11 mouse cellular contexts compared by ENCODE assay signal in genomic region chr7:100951903-100952302, GRCm38 (mm10). TPM values are rescaled to one million over a fixed set of nuclear protein-coding genes. Genes with fewer than 3 reads are reported as not detected.
A peak's percentile ranks its signal among the peaks of the same experiment; 100 is the strongest.
DNase-seq lines count a peak whose midpoint lies in the region; ATAC-seq and TF ChIP-seq lines count a peak whose summit lies in the region.
"Had no signal": no experiment of that assay in that cellular context is flagged by ENCODE, and none has a peak within 500 bp of the region (broad histone marks: within the 10 kb centered on the region; RNA-seq: fewer than 3 reads in every experiment).

No protein-coding gene starts in this region.

- no peak for TF ChIP-seq CTCF in liver, postnatal 0 days (IDR thresholded peaks at IDR 0.05; ENCODE audit: low read depth)
- TF ChIP-seq CTCF in stomach, postnatal 0 days (IDR thresholded peaks at IDR 0.05; ENCODE audit: low read depth), result no peak

- ATAC-seq in hindbrain, embryonic 15.5 days (ENCODE audit: low FRiP score, low read depth), result 0 out of 2 replicates have a peak, but pooled peaks have one; percentile 42
- no peak for ATAC-seq in hindbrain, embryonic 13.5 days (ENCODE audit: low FRiP score)
- ATAC-seq in lung, embryonic 16.5 days (ENCODE audit: low read depth), result peak; percentile 68
- peak; percentile 20; the same call in 1 of the 2 replicates for ATAC-seq in liver, postnatal 0 days
- ATAC-seq in stomach, postnatal 0 days (ENCODE audit: low FRiP score, low TSS enrichment), result peak; percentile 50; the same call in 1 of the 2 replicates

- H3K36me3 ChIP-seq in hindbrain, embryonic 15.5 days, result no peaks in the 10 kb centered on the region
- no peaks in the 10 kb centered on the region for H3K36me3 ChIP-seq in hindbrain, embryonic 13.5 days
- no peaks in the 10 kb centered on the region for H3K36me3 ChIP-seq in lung, embryonic 16.5 days (ENCODE audit: control insufficient read depth, insufficient read depth, low read length)
- no peaks in the 10 kb centered on the region for H3K36me3 ChIP-seq in liver, postnatal 0 days (replicated peaks; ENCODE audit: insufficient read depth, low read length)
- no peaks in the 10 kb centered on the region for H3K36me3 ChIP-seq in stomach, postnatal 0 days (ENCODE audit: control insufficient read depth, insufficient read depth, low read length)

- no peaks in the 10 kb centered on the region for H3K27me3 ChIP-seq in hindbrain, embryonic 15.5 days
- 0 out of 2 replicates have a peak, but pooled peaks cover 4% of the 10 kb centered on the region for H3K27me3 ChIP-seq in hindbrain, embryonic 13.5 days
- H3K27me3 ChIP-seq in lung, embryonic 16.5 days (ENCODE audit: control insufficient read depth, insufficient read depth, low read depth, low read length), result no peaks in the 10 kb centered on the region
- H3K27me3 ChIP-seq in liver, postnatal 0 days (ENCODE audit: insufficient read depth, low read length), result no peaks in the 10 kb centered on the region
- no peaks in the 10 kb centered on the region for H3K27me3 ChIP-seq in stomach, postnatal 0 days (ENCODE audit: control insufficient read depth, insufficient read depth, low read length)

- WGBS in hindbrain, embryonic 15.5 days, result 46% methylated on average over 2 of the region's 2 CpGs
- WGBS in hindbrain, embryonic 13.5 days, result 68% methylated on average over 2 of the region's 2 CpGs
- WGBS in lung, embryonic 16.5 days, result 44% methylated on average over 2 of the region's 2 CpGs
- 35% methylated on average over 2 of the region's 2 CpGs for WGBS in liver, postnatal 0 days (ENCODE audit: insufficient replicate concordance)
- WGBS in stomach, postnatal 0 days, result 42% methylated on average over 2 of the region's 2 CpGs

- H3K27ac ChIP-seq in hindbrain, embryonic 15.5 days (replicated peaks), result no peak overlapping the region
- no peak overlapping the region for H3K27ac ChIP-seq in hindbrain, embryonic 13.5 days
- peak overlapping the region; percentile 1; the same call in 1 of the 2 replicates for H3K27ac ChIP-seq in lung, embryonic 16.5 days (ENCODE audit: low read length)
- H3K27ac ChIP-seq in liver, postnatal 0 days (ENCODE audit: low read depth), result peak overlapping the region; percentile 41
- peak overlapping the region; percentile 30 for H3K27ac ChIP-seq in stomach, postnatal 0 days (replicated peaks)

- H3K4me2 ChIP-seq in hindbrain, embryonic 15.5 days, result no peak overlapping the region
- no peak overlapping the region for H3K4me2 ChIP-seq in hindbrain, embryonic 13.5 days
- H3K4me2 ChIP-seq in lung, embryonic 16.5 days (ENCODE audit: low read depth, low read length), result no peak overlapping the region
- H3K4me2 ChIP-seq in liver, postnatal 0 days (ENCODE audit: low read depth, low read length), result no peak overlapping the region
- no peak overlapping the region for H3K4me2 ChIP-seq in stomach, postnatal 0 days (replicated peaks; ENCODE audit: low read depth)

- H3K9ac ChIP-seq in hindbrain, embryonic 15.5 days, result no peak overlapping the region
- no peak overlapping the region for H3K9ac ChIP-seq in hindbrain, embryonic 13.5 days
- no peak overlapping the region for H3K9ac ChIP-seq in lung, embryonic 16.5 days (ENCODE audit: low read length)
- H3K9ac ChIP-seq in liver, postnatal 0 days (replicated peaks), result no peak overlapping the region
- no peak overlapping the region for H3K9ac ChIP-seq in stomach, postnatal 0 days (ENCODE audit: low read length)

- no peak for DNase-seq in lung, postnatal 14 days
- DNase-seq in liver, postnatal 0 days, result no peak
- DNase-seq in stomach, postnatal 0 days (ENCODE audit: low spot score), result no peak
- no peak for DNase-seq in layer of hippocampus, adult 8-10 months (ENCODE audit: low spot score in 2 of 2)
- DNase-seq: kidney, adult 11 months; right cerebral cortex, postnatal 4 days had no signal

- no peak for TF ChIP-seq EP300 in liver, postnatal 0 days (IDR thresholded peaks at IDR 0.05; ENCODE audit: low read depth)
- no peak for TF ChIP-seq EP300 in stomach, postnatal 0 days (optimal IDR thresholded peaks at IDR 0.05)

- no peaks in the 10 kb centered on the region for H3K9me3 ChIP-seq in hindbrain, embryonic 15.5 days
- H3K9me3 ChIP-seq in hindbrain, embryonic 13.5 days, result no peaks in the 10 kb centered on the region
- H3K9me3 ChIP-seq in lung, embryonic 16.5 days (ENCODE audit: control insufficient read depth, low read length), result no peaks in the 10 kb centered on the region
- no peaks in the 10 kb centered on the region for H3K9me3 ChIP-seq in liver, postnatal 0 days (ENCODE audit: low read length)
- H3K9me3 ChIP-seq in stomach, postnatal 0 days (ENCODE audit: control insufficient read depth, low read length), result no peaks in the 10 kb centered on the region

- H3K4me3 ChIP-seq in hindbrain, embryonic 15.5 days, result no peak overlapping the region
- H3K4me3 ChIP-seq in hindbrain, embryonic 13.5 days, result no peak overlapping the region
- H3K4me3 ChIP-seq in lung, embryonic 16.5 days (ENCODE audit: low read length), result no peak overlapping the region
- H3K4me3 ChIP-seq in liver, postnatal 0 days (ENCODE audit: low read depth, low read length), result no peak overlapping the region
- no peak overlapping the region for H3K4me3 ChIP-seq in stomach, postnatal 0 days (ENCODE audit: low read depth, low read length)
- H3K4me3 ChIP-seq: erythroblast, embryonic 14.5 days had no signal

- H3K4me1 ChIP-seq in hindbrain, embryonic 15.5 days (replicated peaks), result no peaks in the 10 kb centered on the region
- H3K4me1 ChIP-seq in hindbrain, embryonic 13.5 days (replicated peaks), result 0 out of 2 replicates have a peak, but pooled peaks cover 4% of the 10 kb centered on the region
- H3K4me1 ChIP-seq in lung, embryonic 16.5 days (replicated peaks; ENCODE audit: control insufficient read depth, insufficient read depth, low read length), result peaks cover 18% of the 10 kb centered on the region
- peaks cover 21% of the 10 kb centered on the region for H3K4me1 ChIP-seq in liver, postnatal 0 days (ENCODE audit: insufficient read depth)
- H3K4me1 ChIP-seq in stomach, postnatal 0 days (replicated peaks; ENCODE audit: control insufficient read depth, insufficient read depth), result no peaks in the 10 kb centered on the region

RNA-seq across cellular contexts. Expression of gene Arhgef17, which starts 20.0 kb away (rescaled TPM):
- polyA plus RNA-seq in hindbrain, embryonic 15.5 days (2015; fragmentation: Nextera tagmentation; extraction: Ambion mirVana), result 12.9 and 14.6 TPM in 2 replicates
- polyA plus RNA-seq in hindbrain, embryonic 13.5 days (2015; fragmentation: Nextera tagmentation; extraction: Ambion mirVana), result 7.2 and 7.7 TPM in 2 replicates
- 10.6 and 11.8 TPM in 2 replicates for polyA plus RNA-seq in lung, embryonic 16.5 days (2015; fragmentation: Nextera tagmentation; extraction: Ambion mirVana)
- polyA plus RNA-seq in liver, postnatal 0 days (2015; fragmentation: Nextera tagmentation; extraction: Ambion mirVana), result 0.35 and 0.38 TPM in 2 replicates
- polyA plus RNA-seq in stomach, postnatal 0 days (2015; fragmentation: Nextera tagmentation; extraction: Ambion mirVana), result 2.2 and 2.7 TPM in 2 replicates
- total RNA-seq in layer of hippocampus, adult 8-10 months (2022), result 100 to 1,000 TPM; 149 to 173 (median 162) TPM

RNA-seq across cellular contexts. Expression of gene P2ry6, which starts 22.5 kb away (rescaled TPM):
- 3.2 and 4.4 TPM in 2 replicates for polyA plus RNA-seq in hindbrain, embryonic 15.5 days (2015; fragmentation: Nextera tagmentation; extraction: Ambion mirVana)
- 2.7 and 3.5 TPM in 2 replicates for polyA plus RNA-seq in hindbrain, embryonic 13.5 days (2015; fragmentation: Nextera tagmentation; extraction: Ambion mirVana)
- 9.1 and 10.1 TPM in 2 replicates for polyA plus RNA-seq in lung, embryonic 16.5 days (2015; fragmentation: Nextera tagmentation; extraction: Ambion mirVana)
- polyA plus RNA-seq in liver, postnatal 0 days (2015; fragmentation: Nextera tagmentation; extraction: Ambion mirVana), result 5.3 and 6.0 TPM in 2 replicates
- 6.1 and 6.4 TPM in 2 replicates for polyA plus RNA-seq in stomach, postnatal 0 days (2015; fragmentation: Nextera tagmentation; extraction: Ambion mirVana)
- 1 to 10 TPM; 3.1 to 8.7 (median 6.5) TPM for total RNA-seq in layer of hippocampus, adult 8-10 months (2022)
- total RNA-seq: common myeloid progenitor, adult 5-6 weeks had no signal

Comparison
In these comparisons a context has a peak if more than half of its experiments do, and no peak if none do; other contexts are left out.
1. H3K27ac ChIP-seq: peak in lung, embryonic 16.5 days (single experiment), liver, postnatal 0 days (single experiment) and stomach, postnatal 0 days (single experiment); none in hindbrain, embryonic 15.5 days (single experiment) and hindbrain, embryonic 13.5 days (single experiment).